8 mouse cellular contexts compared by ENCODE assay signal in genomic region chr16:11253898-11254722, GRCm38 (mm10). TPM values are rescaled to one million over a fixed set of nuclear protein-coding genes. Genes with fewer than 3 reads are reported as not detected.
DNase-seq lines count a peak whose midpoint lies in the region; ATAC-seq and TF ChIP-seq lines count a peak whose summit lies in the region.

Gspt1 (minus strand) TSS chr16:11254325.

- WGBS in embryonic facial prominence, embryonic 14.5 days, result 1% methylated on average over 53 of the region's 76 CpGs
- WGBS in heart, adult 2 months, result under 1% methylated on average over 75 of the region's 76 CpGs
- WGBS in limb, embryonic 13.5 days, result under 1% methylated on average over 76 of the region's 76 CpGs
- WGBS in midbrain, embryonic 16.5 days, result under 1% methylated on average over 68 of the region's 76 CpGs

- peak; percentile 34; the same call in 1 of the 2 replicates for TF ChIP-seq EP300 in heart, adult 2 months (IDR thresholded peaks at IDR 0.05; ENCODE audit: insufficient read depth, low read depth, low read length)

- H3K27ac ChIP-seq in embryonic facial prominence, embryonic 14.5 days (replicated peaks; ENCODE audit: low read depth, low read length), result peak within 1 kb of the TSS; percentile 93
- H3K27ac ChIP-seq in heart, adult 2 months, result peak within 1 kb of the TSS; percentile 97
- peak within 1 kb of the TSS; percentile 91 for H3K27ac ChIP-seq in limb, embryonic 13.5 days
- peak within 1 kb of the TSS; percentile 91 for H3K27ac ChIP-seq in midbrain, embryonic 16.5 days (ENCODE audit: low read length)

- peaks cover 15% of the 10 kb centered on the region for H3K4me1 ChIP-seq in embryonic facial prominence, embryonic 14.5 days (ENCODE audit: control insufficient read depth, insufficient read depth, low read length)
- peaks cover 2% of the 10 kb centered on the region for H3K4me1 ChIP-seq in heart, adult 2 months (ENCODE audit: control insufficient read depth, insufficient read depth, low read length)
- H3K4me1 ChIP-seq in limb, embryonic 13.5 days, result peaks cover 12% of the 10 kb centered on the region
- H3K4me1 ChIP-seq in midbrain, embryonic 16.5 days (ENCODE audit: control insufficient read depth, insufficient read depth, low read length), result peaks cover 17% of the 10 kb centered on the region

- H3K36me3 ChIP-seq in embryonic facial prominence, embryonic 14.5 days (ENCODE audit: control insufficient read depth, insufficient read depth, low read length), result no peaks in the 10 kb centered on the region
- H3K36me3 ChIP-seq in heart, adult 2 months (ENCODE audit: control insufficient read depth, insufficient read depth, low read length), result peaks cover 3% of the 10 kb centered on the region
- no peaks in the 10 kb centered on the region for H3K36me3 ChIP-seq in limb, embryonic 13.5 days
- H3K36me3 ChIP-seq in midbrain, embryonic 16.5 days (ENCODE audit: control insufficient read depth, insufficient read depth, low read length), result no peaks in the 10 kb centered on the region

- peaks cover 2% of the 10 kb centered on the region; the same call in 1 of the 2 replicates for H3K79me2 ChIP-seq in heart, adult 2 months (replicated peaks; ENCODE audit: control insufficient read depth, insufficient read depth, low read length)

- intact Hi-C loops in heart, adult 2 months (cut with DNase I), result loop anchor here (1.0 to 10.0 kb wide), 6 partner anchors 51 to 709 kb away; partner anchors contain the start of genes Clec16a, Cpped1, Dexi and Rsl1d1

- H3K9me3 ChIP-seq in embryonic facial prominence, embryonic 14.5 days (ENCODE audit: control insufficient read depth, low read length), result no peaks in the 10 kb centered on the region
- H3K9me3 ChIP-seq in limb, embryonic 13.5 days, result no peaks in the 10 kb centered on the region
- no peaks in the 10 kb centered on the region for H3K9me3 ChIP-seq in midbrain, embryonic 16.5 days (replicated peaks; ENCODE audit: control insufficient read depth, low read length, poor library complexity, severe bottlenecking)

- peak; percentile 27; the same call in 1 of the 2 replicates for TF ChIP-seq CTCF in heart, adult 2 months (IDR thresholded peaks at IDR 0.05)

- peak within 1 kb of the TSS; percentile 91 for H3K4me3 ChIP-seq in embryonic facial prominence, embryonic 14.5 days (ENCODE audit: low read depth, low read length)
- peak within 1 kb of the TSS; percentile 96 for H3K4me3 ChIP-seq in heart, adult 2 months
- peak within 1 kb of the TSS; percentile 85 for H3K4me3 ChIP-seq in limb, embryonic 13.5 days
- H3K4me3 ChIP-seq in midbrain, embryonic 16.5 days (ENCODE audit: low read depth, low read length), result peak within 1 kb of the TSS; percentile 100

- H3K4me2 ChIP-seq in embryonic facial prominence, embryonic 14.5 days (ENCODE audit: low read depth, low read length), result peak within 1 kb of the TSS; percentile 74
- H3K4me2 ChIP-seq in limb, embryonic 13.5 days (replicated peaks), result peak within 1 kb of the TSS; percentile 82
- peak within 1 kb of the TSS; percentile 96 for H3K4me2 ChIP-seq in midbrain, embryonic 16.5 days (ENCODE audit: low read length)

- peak; percentile 97 for TF ChIP-seq POLR2A in heart, adult 2 months (IDR thresholded peaks at IDR 0.05; ENCODE audit: insufficient read depth, low read depth, low read length)

- H3K9ac ChIP-seq in embryonic facial prominence, embryonic 14.5 days (ENCODE audit: low read depth, low read length), result peak within 1 kb of the TSS; percentile 94
- peak within 1 kb of the TSS; percentile 80 for H3K9ac ChIP-seq in heart, adult 2 months (ENCODE audit: low read depth, low read length)
- peak within 1 kb of the TSS; percentile 91 for H3K9ac ChIP-seq in limb, embryonic 13.5 days
- peak within 1 kb of the TSS; percentile 93 for H3K9ac ChIP-seq in midbrain, embryonic 16.5 days (ENCODE audit: low read depth, low read length)

- H3K27me3 ChIP-seq in embryonic facial prominence, embryonic 14.5 days (replicated peaks; ENCODE audit: control insufficient read depth, insufficient read depth, low read length), result no peaks in the 10 kb centered on the region
- H3K27me3 ChIP-seq in heart, adult 2 months (ENCODE audit: control insufficient read depth, insufficient read depth, low read length), result no peaks in the 10 kb centered on the region
- H3K27me3 ChIP-seq in limb, embryonic 13.5 days, result no peaks in the 10 kb centered on the region
- H3K27me3 ChIP-seq in midbrain, embryonic 16.5 days (ENCODE audit: control insufficient read depth, insufficient read depth, low read depth, low read length), result no peaks in the 10 kb centered on the region

- ATAC-seq in embryonic facial prominence, embryonic 14.5 days (ENCODE audit: low read depth), result peak; percentile 97
- ATAC-seq in limb, embryonic 13.5 days (ENCODE audit: low FRiP score, low read depth), result peak; percentile 98
- peak; percentile 98 for ATAC-seq in midbrain, embryonic 16.5 days

- DNase-seq in 3T3-L1 (ENCODE audit: low read depth, low spot score), result peak; percentile 99
- DNase-seq in adrenal gland, postnatal 4 days (ENCODE audit: low spot score in 2 of 2), result peak; percentile 95 to 98
- peak; percentile 100 for DNase-seq in embryonic facial prominence, embryonic 14.5 days (ENCODE audit: low spot score)
- DNase-seq in heart, adult 2 months, result peak; percentile 95 to 99
- peak; percentile 98 to 99 for DNase-seq in kidney, adult 8-10 months
- DNase-seq in spleen, postnatal 10 days (ENCODE audit: low spot score in 2 of 2), result peak; percentile 96 to 99

RNA-seq across cellular contexts. Expression of gene Gspt1, which starts in this region (rescaled TPM):
- 100 to 1,000 TPM; 102 to 117 TPM for total RNA-seq in adrenal gland, postnatal 4 days (2021)
- polyA plus RNA-seq in embryonic facial prominence, embryonic 14.5 days (2014; fragmentation: Nextera tagmentation; extraction: Ambion mirVana), result 93.6 and 102 TPM in 2 replicates
- total RNA-seq in heart, adult 2 months (2021), result 10 to 100 TPM; 59.3 to 62.0 TPM
- 15.6 and 32.9 TPM in 2 replicates for polyA plus RNA-seq in heart, adult 2 months (2012; rRNA removed)
- polyA plus RNA-seq in limb, embryonic 13.5 days (2015; fragmentation: Nextera tagmentation; extraction: Ambion mirVana), result 75.2 and 77.2 TPM in 2 replicates
- 39.6 and 41.9 TPM in 2 replicates for polyA plus RNA-seq in midbrain, embryonic 16.5 days (2015; fragmentation: Nextera tagmentation; extraction: Ambion mirVana)

Comparison
In these comparisons a context has a peak if more than half of its experiments do, and no peak if none do; other contexts are left out.
1. Peak in every context shown above with its lines: DNase-seq, ATAC-seq, H3K4me3 ChIP-seq and H3K27ac ChIP-seq.